Mouse (Mus musculus) heart, postnatal 0 days (tissue): ENCODE data around the gene Usp49. TPM values are rescaled to one million over a fixed set of nuclear protein-coding genes. Genes with fewer than 3 reads are reported as not detected.

Experiments used
- ATAC-seq: fragments of 200-750 bp; cut with Nextera tagmentation; 2 replicates; pipeline ENCODE4 v1.8.0; 2017; ENCODE audit warnings: low read depth, moderate number of reproducible peaks, moderate library complexity; ENCODE audit not compliant: insufficient read depth
- DNase-seq: peaks from one replicate; pipeline ENCODE4 v3.0.0-alpha.2; 2016; ENCODE audit warnings: low spot score
- H3K27ac ChIP-seq: fragments of 300-500 bp; sonication (generic); 2 replicates; pipeline ENCODE4 v1.5.1; 2014; ENCODE audit warnings: low read depth, mild to moderate bottlenecking
- H3K27me3 ChIP-seq: fragments of 300-500 bp; sonication (generic); 2 replicates; pipeline ENCODE4 v1.6.1; 2014; ENCODE audit warnings: low read length, mixed read lengths; ENCODE audit not compliant: control insufficient read depth, insufficient read depth
- H3K36me3 ChIP-seq: fragments of 300-500 bp; sonication (generic); replicated peaks from 2 replicates; pipeline ENCODE4 v1.6.1; 2014; ENCODE audit warnings: low read length, mixed read lengths; ENCODE audit not compliant: control insufficient read depth, insufficient read depth
- H3K4me1 ChIP-seq: fragments of 300-500 bp; sonication (generic); 2 replicates; pipeline ENCODE4 v1.6.1; 2014; ENCODE audit warnings: antibody characterized with exemption; ENCODE audit not compliant: control insufficient read depth, insufficient read depth
- H3K4me2 ChIP-seq: fragments of 300-500 bp; sonication (generic); 2 replicates; pipeline ENCODE4 v1.6.1; 2014; ENCODE audit warnings: low read depth, mild to moderate bottlenecking, low read length, moderate library complexity
- H3K4me3 ChIP-seq: fragments of 300-500 bp; sonication (generic); 2 replicates; pipeline ENCODE4 v1.5.1; 2014; ENCODE audit warnings: low read depth, low read length
- H3K9ac ChIP-seq: fragments of 300-500 bp; sonication (generic); replicated peaks from 2 replicates; pipeline ENCODE4 v1.6.1; 2014; ENCODE audit warnings: low read depth, low read length, mixed read lengths
- H3K9me3 ChIP-seq: fragments of 300-500 bp; sonication (generic); replicated peaks from 2 replicates; pipeline ENCODE4 v1.6.1; 2016; ENCODE audit warnings: low read length; ENCODE audit not compliant: control insufficient read depth
- CTCF ChIP-seq: IDR thresholded peaks from 2 replicates; pipeline ENCODE4 v1.5.1; 2016; ENCODE audit warnings: antibody characterized with exemption, control low read depth, low read depth
- EP300 ChIP-seq: IDR thresholded peaks from 2 replicates; pipeline ENCODE4 v1.6.1; 2016; ENCODE audit warnings: antibody characterized with exemption, low read depth
- WGBS: fragments of 180-500 bp; shearing (Covaris S2); extraction: QIAGEN DNeasy Blood & Tissue Kit; methylation state at CpG from one replicate; pipeline ENCODE4 v1.1.7; 2014; 5-methylcytosine and 5-hydroxymethylcytosine counted together
- polyA plus RNA-seq: library from polyadenylated mRNA; unstranded; fragments of >200 nt; fragmentation: Nextera tagmentation; extraction: Ambion mirVana; gene quantifications from 2 replicates; pipeline ENCODE4 v1.2.1, GENCODE M21; 2015
- total RNA-seq: library from RNA; depleted of rRNA; stranded (reverse); fragments of >200 nt; gene quantifications from 2 replicates; pipeline ENCODE4 v1.2.3, GENCODE M21; 2014; ENCODE audit warnings: low replicate concordance; rRNA removed

Gene Usp49
- total and polyA plus RNA-seq, 2 experiments from 2014 or later: 1.4 to 3.5 TPM

DNA sequence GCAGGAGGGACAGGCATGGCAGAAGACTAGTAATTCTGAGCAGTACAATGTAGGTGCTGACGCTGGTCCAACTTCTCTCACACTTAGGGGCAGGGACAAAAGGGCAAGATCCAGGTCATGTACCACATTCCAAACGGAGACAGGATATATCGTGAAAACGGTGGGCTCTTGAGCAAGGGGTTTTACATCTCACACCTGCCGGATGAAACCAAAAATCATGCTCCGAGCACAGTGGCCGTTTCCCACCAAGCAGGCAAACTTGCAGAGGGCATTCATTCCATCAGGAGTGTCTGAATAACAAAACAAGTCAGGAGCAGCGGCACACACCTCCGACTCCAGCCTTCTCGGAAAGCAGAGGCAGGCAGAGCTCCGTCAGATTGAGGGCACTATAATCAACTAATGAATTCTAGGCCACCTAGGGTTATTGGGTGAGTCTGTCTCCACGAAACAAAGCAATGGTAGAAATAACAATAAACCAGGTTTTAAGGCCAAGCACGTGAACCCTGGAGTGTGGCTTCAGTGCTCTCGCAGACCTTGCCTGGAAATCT, 105.1 kb downstream of the Usp49 start:
- Histone ChIP-seq H3K4me1 (peaks cover 13% of the 10 kb centered on the region; the same call in 1 of the 2 replicates), H3K9ac (no peak overlapping the region), H3K27me3 (no peaks in the 10 kb centered on the region), H3K9me3 (no peaks in the 10 kb centered on the region), H3K4me3 (no peak overlapping the region), H3K27ac (no peak overlapping the region), H3K36me3 (no peaks in the 10 kb centered on the region), H3K4me2 (no peak overlapping the region)
- ATAC-seq (no peak), DNase-seq (no peak)
- TF ChIP-seq EP300 (no peak), CTCF (no peak)
- WGBS: 70% methylated on average over 14 of the region's 14 CpGs

Other genes starting within 250 kb of the Usp49 start
- gene Guca1b, start 245.3 kb upstream of the Usp49 start, total RNA-seq: not detected in 2 replicates
- 0.32 and 0.38 TPM in 2 replicates for gene Guca1b, start 245.3 kb upstream of the Usp49 start, polyA plus RNA-seq
- gene Guca1a, start 230.1 kb upstream of the Usp49 start, total RNA-seq: not detected in 2 replicates
- gene Guca1a, start 230.1 kb upstream of the Usp49 start, polyA plus RNA-seq: 0.86 and 1.0 TPM in 2 replicates
- gene AI661453, start 194.1 kb upstream of the Usp49 start, total RNA-seq: 1.3 and 1.8 TPM in 2 replicates
- 0.92 and 1.0 TPM in 2 replicates for gene AI661453, start 194.1 kb upstream of the Usp49 start, polyA plus RNA-seq
- 3.4 TPM in 1 of 2 replicates, not detected in the other for gene 1700001C19Rik, start 193.3 kb upstream of the Usp49 start, total RNA-seq
- gene 1700001C19Rik, start 193.3 kb upstream of the Usp49 start, polyA plus RNA-seq: 1.1 and 1.4 TPM in 2 replicates
- gene Taf8, start 128.4 kb upstream of the Usp49 start, total RNA-seq: 14.7 and 26.4 TPM in 2 replicates
- gene Taf8, start 128.4 kb upstream of the Usp49 start, polyA plus RNA-seq: 11.5 and 11.9 TPM in 2 replicates
- 231 and 248 TPM in 2 replicates for gene Ccnd3, start 125.6 kb upstream of the Usp49 start, total RNA-seq
- 180 and 187 TPM in 2 replicates for gene Ccnd3, start 125.6 kb upstream of the Usp49 start, polyA plus RNA-seq
- gene Bysl, start 19.2 kb upstream of the Usp49 start, total RNA-seq: 14.3 and 17.4 TPM in 2 replicates
- gene Bysl, start 19.2 kb upstream of the Usp49 start, polyA plus RNA-seq: 15.8 and 19.9 TPM in 2 replicates
- gene Med20, start 19.1 kb upstream of the Usp49 start, total RNA-seq: 26.5 and 30.1 TPM in 2 replicates
- 21.8 and 26.3 TPM in 2 replicates for gene Med20, start 19.1 kb upstream of the Usp49 start, polyA plus RNA-seq
- gene Gm20517, start 19.1 kb upstream of the Usp49 start, total RNA-seq: 2.3 TPM in 1 of 2 replicates, not detected in the other
- gene Gm20517, start 19.1 kb upstream of the Usp49 start, polyA plus RNA-seq: 1.4 and 1.7 TPM in 2 replicates
- gene Tomm6, start 57.7 kb downstream of the Usp49 start, total RNA-seq: 141 and 171 TPM in 2 replicates
- gene Tomm6, start 57.7 kb downstream of the Usp49 start, polyA plus RNA-seq: 334 and 345 TPM in 2 replicates
- 6.1 and 18.9 TPM in 2 replicates for gene Frs3, start 58.3 kb downstream of the Usp49 start, total RNA-seq
- 3.7 and 4.2 TPM in 2 replicates for gene Frs3, start 58.3 kb downstream of the Usp49 start, polyA plus RNA-seq
- gene Gm21981, start 63.8 kb downstream of the Usp49 start, total RNA-seq: 0.12 TPM in 1 of 2 replicates, not detected in the other
- 0.19 and 0.22 TPM in 2 replicates for gene Gm21981, start 63.8 kb downstream of the Usp49 start, polyA plus RNA-seq
- gene Prickle4, start 64.0 kb downstream of the Usp49 start, total RNA-seq: 9.9 TPM in 1 of 2 replicates, not detected in the other
- 0.36 and 0.93 TPM in 2 replicates for gene Prickle4, start 64.0 kb downstream of the Usp49 start, polyA plus RNA-seq
- 0.35 TPM in 1 of 2 replicates, not detected in the other for gene Pgc, start 96.2 kb downstream of the Usp49 start, total RNA-seq
- gene Pgc, start 96.2 kb downstream of the Usp49 start, polyA plus RNA-seq: not detected in 2 replicates
- gene Tfeb, start 106.3 kb downstream of the Usp49 start, total RNA-seq: 42.4 and 57.5 TPM in 2 replicates
- 26.9 and 27.9 TPM in 2 replicates for gene Tfeb, start 106.3 kb downstream of the Usp49 start, polyA plus RNA-seq
- gene Mdfi, start 204.0 kb downstream of the Usp49 start, total RNA-seq: 64.6 and 68.2 TPM in 2 replicates
- 6.2 and 6.7 TPM in 2 replicates for gene Mdfi, start 204.0 kb downstream of the Usp49 start, polyA plus RNA-seq